Comparison of ENCODE assay signal across 12 mouse cellular contexts in genomic region chr9:54182484-54182883, GRCm38 (mm10).
"Had no signal": no experiment of that assay in that cellular context is flagged by ENCODE, and none has a peak within 500 bp of the region (broad histone marks: within the 10 kb centered on the region; RNA-seq: fewer than 3 reads in every experiment).

No protein-coding gene starts in this region.

- H3K4me3 ChIP-seq: limb, embryonic 12.5 days; liver, embryonic 13.5 days; lung, embryonic 15.5 days; neural tube, embryonic 12.5 days had no signal

- H3K36me3 ChIP-seq: limb, embryonic 12.5 days; liver, embryonic 13.5 days; lung, embryonic 15.5 days; neural tube, embryonic 12.5 days had no signal

- H3K9ac ChIP-seq: limb, embryonic 12.5 days; liver, embryonic 13.5 days; liver, postnatal 0 days; lung, embryonic 15.5 days; neural tube, embryonic 12.5 days had no signal

- H3K27me3 ChIP-seq: limb, embryonic 12.5 days; liver, embryonic 13.5 days; lung, embryonic 15.5 days; neural tube, embryonic 12.5 days had no signal

- H3K27ac ChIP-seq: limb, embryonic 12.5 days; liver, embryonic 13.5 days; lung, embryonic 15.5 days; macrophage; neural tube, embryonic 12.5 days had no signal

- ATAC-seq: intestine, postnatal 0 days; liver, postnatal 0 days had no signal

- H3K4me2 ChIP-seq: limb, embryonic 12.5 days; liver, embryonic 13.5 days; lung, embryonic 15.5 days; neural tube, embryonic 12.5 days had no signal

- DNase-seq: kidney, adult 8-10 months; kidney, postnatal 25 days; liver; liver, embryonic 13.5 days; liver, postnatal 0 days; lung, postnatal 14 days; thymus, postnatal 36 days had no signal

- H3K9me3 ChIP-seq: limb, embryonic 12.5 days; liver, embryonic 13.5 days; lung, embryonic 15.5 days; neural tube, embryonic 12.5 days had no signal

- H3K4me1 ChIP-seq: limb, embryonic 12.5 days; liver, embryonic 13.5 days; lung, embryonic 15.5 days; neural tube, embryonic 12.5 days had no signal
